In genomic region chr4:152185510-152186204, GRCm38 (mm10) we compare ENCODE assay signal across 8 mouse cellular contexts. TPM values are rescaled to one million over a fixed set of nuclear protein-coding genes. Genes with fewer than 3 reads are reported as not detected.
DNase-seq lines count a peak whose midpoint lies in the region; ATAC-seq and TF ChIP-seq lines count a peak whose summit lies in the region.

No protein-coding gene starts in this region.

- no peak for TF ChIP-seq CTCF in intestine, postnatal 0 days (IDR thresholded peaks at IDR 0.05; ENCODE audit: low read depth)

- H3K4me1 ChIP-seq in kidney, embryonic 15.5 days, result peaks cover 37% of the 10 kb centered on the region
- H3K4me1 ChIP-seq in intestine, postnatal 0 days (replicated peaks; ENCODE audit: control insufficient read depth, insufficient read depth, low read length), result 0 out of 2 replicates have a peak, but pooled peaks cover 11% of the 10 kb centered on the region

- H3K4me2 ChIP-seq in kidney, embryonic 15.5 days, result peak overlapping the region; percentile 57
- H3K4me2 ChIP-seq in intestine, postnatal 0 days (replicated peaks; ENCODE audit: low read depth), result peak overlapping the region; percentile 53

- DNase-seq in kidney, adult 11 months, result no peak
- peak; percentile 74 for DNase-seq in ZHBTc4 (ENCODE audit: low read depth, low spot score)
- peak; percentile 70 to 80 for DNase-seq in heart, adult 18-20 months
- DNase-seq in spleen, postnatal 4 days (ENCODE audit: low spot score in 2 of 2), result no peak
- no peak for DNase-seq in left cerebral cortex, adult 18-20 months (ENCODE audit: low spot score in 2 of 2)

- H3K9me3 ChIP-seq in kidney, embryonic 15.5 days (replicated peaks), result no peaks in the 10 kb centered on the region
- H3K9me3 ChIP-seq in intestine, postnatal 0 days (ENCODE audit: control insufficient read depth), result no peaks in the 10 kb centered on the region

- peak overlapping the region; percentile 88 for H3K27ac ChIP-seq in kidney, embryonic 15.5 days
- peak overlapping the region; percentile 78 for H3K27ac ChIP-seq in intestine, postnatal 0 days (ENCODE audit: low read depth, low read length)

- ATAC-seq in kidney, embryonic 15.5 days (replicated peaks; ENCODE audit: low FRiP score), result peak; percentile 77
- ATAC-seq in intestine, postnatal 0 days, result peak; percentile 61
- ATAC-seq in monocyte, adult 5-6 weeks (replicated peaks; ENCODE audit: insufficient number of reproducible peaks, low FRiP score, low TSS enrichment, poor library complexity, severe bottlenecking), result 0 out of 2 replicates have a peak, but pooled peaks have one; percentile 25

- H3K9ac ChIP-seq in kidney, embryonic 15.5 days, result peak overlapping the region; percentile 22
- H3K9ac ChIP-seq in intestine, postnatal 0 days (ENCODE audit: low read depth, low read length), result 0 out of 2 replicates have a peak overlapping the region, but pooled peaks have one; percentile 17

- peak overlapping the region; percentile 34 for H3K4me3 ChIP-seq in kidney, embryonic 15.5 days (replicated peaks)
- H3K4me3 ChIP-seq in intestine, postnatal 0 days (ENCODE audit: low read depth, low read length), result peak overlapping the region; percentile 21

- no peaks in the 10 kb centered on the region for H3K36me3 ChIP-seq in kidney, embryonic 15.5 days
- no peaks in the 10 kb centered on the region for H3K36me3 ChIP-seq in intestine, postnatal 0 days (ENCODE audit: control insufficient read depth, insufficient read depth)

- H3K27me3 ChIP-seq in kidney, embryonic 15.5 days, result no peaks in the 10 kb centered on the region
- H3K27me3 ChIP-seq in intestine, postnatal 0 days (replicated peaks; ENCODE audit: control insufficient read depth, insufficient read depth, low read length), result no peaks in the 10 kb centered on the region

- 3% methylated on average over 19 of the region's 19 CpGs for WGBS in kidney, embryonic 15.5 days
- 8% methylated on average over 19 of the region's 19 CpGs for WGBS in intestine, postnatal 0 days

RNA-seq across cellular contexts. Expression of gene Acot7, which starts 7.7 kb away (rescaled TPM):
- polyA plus RNA-seq in kidney, embryonic 15.5 days (2015; fragmentation: Nextera tagmentation; extraction: Ambion mirVana), result 65.6 and 71.7 TPM in 2 replicates
- total RNA-seq in heart, adult 18-20 months (2021), result 10 to 100 TPM; 61.9 to 66.2 TPM
- polyA plus RNA-seq in intestine, postnatal 0 days (2015; fragmentation: Nextera tagmentation; extraction: Ambion mirVana), result 24.1 and 28.7 TPM in 2 replicates
- 18.1 to 62.4 TPM (median 30.9 TPM) in 3 replicates for total RNA-seq in monocyte, adult 5-6 weeks (2017)
- total RNA-seq in left cerebral cortex, adult 18-20 months (2021), result 100 to 1,000 TPM; 328 to 345 TPM

RNA-seq across cellular contexts. Expression of gene Hes2, which starts 27.0 kb away (rescaled TPM):
- 0.08 and 0.17 TPM in 2 replicates for polyA plus RNA-seq in kidney, embryonic 15.5 days (2015; fragmentation: Nextera tagmentation; extraction: Ambion mirVana)
- not detected for total RNA-seq in heart, adult 18-20 months (2021)
- 8.6 and 11.2 TPM in 2 replicates for polyA plus RNA-seq in intestine, postnatal 0 days (2015; fragmentation: Nextera tagmentation; extraction: Ambion mirVana)
- not detected in 3 replicates for total RNA-seq in monocyte, adult 5-6 weeks (2017)
- total RNA-seq in left cerebral cortex, adult 18-20 months (2021), result not detected

RNA-seq across cellular contexts. Expression of gene Espn, which starts 33.5 kb away (rescaled TPM):
- polyA plus RNA-seq in kidney, embryonic 15.5 days (2015; fragmentation: Nextera tagmentation; extraction: Ambion mirVana), result 25.5 and 28.1 TPM in 2 replicates
- 1 to 10 TPM; 2.5 to 2.7 TPM for total RNA-seq in heart, adult 18-20 months (2021)
- polyA plus RNA-seq in intestine, postnatal 0 days (2015; fragmentation: Nextera tagmentation; extraction: Ambion mirVana), result 260 and 264 TPM in 2 replicates
- 0.53 to 2.0 TPM (median 0.78 TPM) in 3 replicates for total RNA-seq in monocyte, adult 5-6 weeks (2017)
- 1 to 10 TPM; 3.0 to 3.4 TPM for total RNA-seq in left cerebral cortex, adult 18-20 months (2021)

Comparison
In these comparisons a context has a peak if more than half of its experiments do, and no peak if none do; other contexts are left out.
1. ATAC-seq: peak in every context shown above with its lines; median percentile 77 in kidney, embryonic 15.5 days; 61 in intestine, postnatal 0 days; 25 in monocyte, adult 5-6 weeks.
2. DNase-seq: peak in ZHBTc4 (single experiment) and heart, adult 18-20 months (2 of 2); none in kidney, adult 11 months (single experiment), spleen, postnatal 4 days (0 of 2) and left cerebral cortex, adult 18-20 months (0 of 2).